Mouse (Mus musculus): ENCODE data around the gene Mcrip1.

DNA sequence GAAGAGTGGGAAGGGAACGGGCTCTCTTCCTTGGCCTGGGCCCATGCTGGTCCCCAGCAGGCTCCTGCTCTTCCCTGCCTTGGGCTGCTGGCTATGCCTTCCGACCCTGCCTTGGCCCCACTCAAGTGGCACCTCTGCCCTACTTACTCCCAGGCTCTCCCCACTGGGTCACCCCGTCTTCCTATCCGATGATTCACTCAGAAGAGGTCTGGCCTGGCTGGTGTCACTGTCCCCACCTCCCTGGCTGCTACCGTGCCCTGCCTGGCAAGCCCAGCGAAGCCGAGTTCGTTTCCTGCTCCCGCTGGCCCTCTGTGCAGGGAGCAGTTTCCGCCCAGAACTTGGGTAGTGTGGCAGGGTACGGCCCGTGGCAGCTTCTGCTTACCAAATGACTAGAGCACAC is 51.3 kb downstream of the Mcrip1 start:
- TF ChIP-seq CTCF (IDR thresholded peaks at IDR 0.05; ENCODE audit: low read depth) (no peak), EP300 (IDR thresholded peaks at IDR 0.05; ENCODE audit: low read depth) (no peak)

Measured in liver, embryonic 14.5 days (tissue).